Mouse (Mus musculus) heart, adult 8-10 months (tissue): ENCODE measurements at regions not wholly inside any gene's neighbourhood (a gene's known extent, or its start where the extent isn't known, plus 50 kb on each side); places are given as distances from the start of the nearest gene placed in this dataset.
"Not testable (repeated sequence)": the region's sequence is repeated elsewhere in the genome, so short reads cannot be mapped to it uniquely, and the experiment has no call there.

Experiments used
- DNase-seq: peaks from one replicate; pipeline ENCODE4 v3.0.0; 2022; ENCODE audit warnings: low spot score

GRCm38 (mm10) chr14:87612871-87613270 is 196.4 kb downstream of the Tdrd3 start:
- DNase-seq: no peak

- DNase-seq: no peak
Observed at GRCm38 (mm10) chr14:87619368-87620035, 203.1 kb downstream of the Tdrd3 start.

- no peak for DNase-seq
Observed at GRCm38 (mm10) chr14:87631078-87631813, 214.8 kb downstream of the Tdrd3 start.

- no peak for DNase-seq
Observed at GRCm38 (mm10) chr14:87634596-87634995, 218.2 kb downstream of the Tdrd3 start.

GRCm38 (mm10) chr14:87637131-87637530 is 220.7 kb downstream of the Tdrd3 start:
- DNase-seq: no peak

GRCm38 (mm10) chr14:87667910-87668309 is 251.5 kb downstream of the Tdrd3 start:
- DNase-seq: no peak

GRCm38 (mm10) chr14:87669496-87669895 is 253.1 kb downstream of the Tdrd3 start:
- DNase-seq: no peak

GRCm38 (mm10) chr14:87680788-87681187 is 264.3 kb downstream of the Tdrd3 start:
- no peak for DNase-seq

- DNase-seq: not testable (repeated sequence)
Observed at GRCm38 (mm10) chr14:87683091-87683806, 266.8 kb downstream of the Tdrd3 start.

- DNase-seq: no peak
Observed at GRCm38 (mm10) chr14:87689866-87690265, 273.4 kb downstream of the Tdrd3 start.

GRCm38 (mm10) chr14:87736456-87736855 is 320.0 kb downstream of the Tdrd3 start:
- no peak for DNase-seq

- DNase-seq: no peak
Observed at GRCm38 (mm10) chr14:87745524-87745923, 329.1 kb downstream of the Tdrd3 start.

- DNase-seq: no peak
Observed at GRCm38 (mm10) chr14:87746011-87746410, 329.6 kb downstream of the Tdrd3 start.

- DNase-seq: no peak
Observed at GRCm38 (mm10) chr14:87749068-87749467, 332.6 kb downstream of the Tdrd3 start.

GRCm38 (mm10) chr14:87749762-87750161 is 333.3 kb downstream of the Tdrd3 start:
- DNase-seq: no peak

GRCm38 (mm10) chr14:87750665-87751170 is 334.3 kb downstream of the Tdrd3 start:
- DNase-seq: no peak

GRCm38 (mm10) chr14:87754744-87755143 is 338.3 kb downstream of the Tdrd3 start:
- no peak for DNase-seq

GRCm38 (mm10) chr14:87775332-87775890 is 359.0 kb downstream of the Tdrd3 start:
- no peak for DNase-seq

- no peak for DNase-seq
Observed at GRCm38 (mm10) chr14:87799803-87800202, 383.4 kb downstream of the Tdrd3 start.

GRCm38 (mm10) chr14:87809664-87810063 is 393.2 kb downstream of the Tdrd3 start:
- peak; percentile 11 for DNase-seq

- DNase-seq: no peak
Observed at GRCm38 (mm10) chr14:87844120-87844519, 427.7 kb downstream of the Tdrd3 start.

GRCm38 (mm10) chr14:87861486-87861885 is 445.0 kb downstream of the Tdrd3 start:
- no peak for DNase-seq
